ENCODE assay signal across 14 mouse cellular contexts in genomic region chr11:115623487-115624070, GRCm38 (mm10). TPM values are rescaled to one million over a fixed set of nuclear protein-coding genes. Genes with fewer than 3 reads are reported as not detected.
DNase-seq lines count a peak whose midpoint lies in the region; ATAC-seq and TF ChIP-seq lines count a peak whose summit lies in the region.
"Had no signal": no experiment of that assay in that cellular context is flagged by ENCODE, and none has a peak within 500 bp of the region (broad histone marks: within the 10 kb centered on the region; RNA-seq: fewer than 3 reads in every experiment).

No protein-coding gene starts in this region.

- DNase-seq in thymus, adult 2 months, result no peak
- DNase-seq in thymus, postnatal 14 days, result no peak
- DNase-seq in stomach, postnatal 0 days (ENCODE audit: low spot score), result no peak
- no peak for DNase-seq in forebrain, embryonic 11.5 days (ENCODE audit: low spot score)
- DNase-seq in left cerebral cortex, adult 18-20 months (ENCODE audit: low spot score in 2 of 2), result no peak
- DNase-seq: cerebellum, postnatal 36 days; gastrocnemius, postnatal 10 days; heart, postnatal 4 days had no signal

- no peaks in the 10 kb centered on the region for H3K9me3 ChIP-seq in intestine, postnatal 0 days (ENCODE audit: control insufficient read depth)
- no peaks in the 10 kb centered on the region for H3K9me3 ChIP-seq in intestine, embryonic 16.5 days (ENCODE audit: control insufficient read depth, low read length)
- no peaks in the 10 kb centered on the region for H3K9me3 ChIP-seq in stomach, postnatal 0 days (ENCODE audit: control insufficient read depth, low read length)
- no peaks in the 10 kb centered on the region for H3K9me3 ChIP-seq in forebrain, embryonic 11.5 days (ENCODE audit: control insufficient read depth, low read length)
- H3K9me3 ChIP-seq: limb, embryonic 10.5 days; neural tube, embryonic 13.5 days had no signal

- TF ChIP-seq EP300 in stomach, postnatal 0 days (optimal IDR thresholded peaks at IDR 0.05), result no peak

- WGBS in intestine, postnatal 0 days, result 74% methylated on average over 9 of the region's 9 CpGs
- WGBS in intestine, embryonic 16.5 days, result 77% methylated on average over 9 of the region's 9 CpGs
- 89% methylated on average over 9 of the region's 9 CpGs for WGBS in thymus, adult 2 months
- WGBS in stomach, postnatal 0 days, result 70% methylated on average over 9 of the region's 9 CpGs
- WGBS in forebrain, embryonic 11.5 days, result 79% methylated on average over 9 of the region's 9 CpGs

- H3K27me3 ChIP-seq in intestine, postnatal 0 days (replicated peaks; ENCODE audit: control insufficient read depth, insufficient read depth, low read length), result no peaks in the 10 kb centered on the region
- no peaks in the 10 kb centered on the region for H3K27me3 ChIP-seq in intestine, embryonic 16.5 days (replicated peaks; ENCODE audit: control insufficient read depth, insufficient read depth, low read length)
- no peaks in the 10 kb centered on the region for H3K27me3 ChIP-seq in thymus, adult 2 months (ENCODE audit: control insufficient read depth, insufficient read depth, low read length)
- H3K27me3 ChIP-seq in stomach, postnatal 0 days (ENCODE audit: control insufficient read depth, insufficient read depth, low read length), result no peaks in the 10 kb centered on the region
- no peaks in the 10 kb centered on the region for H3K27me3 ChIP-seq in forebrain, embryonic 11.5 days (ENCODE audit: control insufficient read depth, insufficient read depth, low read length)
- H3K27me3 ChIP-seq: neural tube, embryonic 13.5 days had no signal

- no peak overlapping the region for H3K27ac ChIP-seq in intestine, postnatal 0 days (ENCODE audit: low read depth, low read length)
- no peak overlapping the region for H3K27ac ChIP-seq in intestine, embryonic 16.5 days (ENCODE audit: low read length)
- no peak overlapping the region for H3K27ac ChIP-seq in thymus, adult 2 months (ENCODE audit: control insufficient read depth, insufficient read depth, low read length)
- H3K27ac ChIP-seq in brown adipose tissue, adult 24 weeks (replicated peaks; ENCODE audit: low read depth, low read length), result peak overlapping the region; percentile 89
- H3K27ac ChIP-seq in stomach, postnatal 0 days (replicated peaks), result no peak overlapping the region
- no peak overlapping the region for H3K27ac ChIP-seq in forebrain, embryonic 11.5 days (ENCODE audit: low read depth, low read length)
- H3K27ac ChIP-seq: limb, embryonic 10.5 days; neural tube, embryonic 13.5 days had no signal

- ATAC-seq in intestine, postnatal 0 days, result no peak
- no peak for ATAC-seq in intestine, embryonic 16.5 days
- ATAC-seq in stomach, postnatal 0 days (ENCODE audit: low FRiP score, low TSS enrichment), result no peak
- no peak for ATAC-seq in forebrain, embryonic 11.5 days (replicated peaks; ENCODE audit: low FRiP score)

- TF ChIP-seq CTCF in intestine, postnatal 0 days (IDR thresholded peaks at IDR 0.05; ENCODE audit: low read depth), result peak; percentile 70
- TF ChIP-seq CTCF in thymus, adult 2 months (IDR thresholded peaks at IDR 0.05; ENCODE audit: borderline replicate concordance, control insufficient read depth, extremely low read depth, insufficient read depth, low read length, poor library complexity), result 0 out of 2 replicates have a peak, but pooled peaks have one; percentile 8
- TF ChIP-seq CTCF in stomach, postnatal 0 days (IDR thresholded peaks at IDR 0.05; ENCODE audit: low read depth), result peak; percentile 73

- H3K9ac ChIP-seq in intestine, postnatal 0 days (ENCODE audit: low read depth, low read length), result no peak overlapping the region
- H3K9ac ChIP-seq in intestine, embryonic 16.5 days (ENCODE audit: low read depth, low read length), result no peak overlapping the region
- H3K9ac ChIP-seq in stomach, postnatal 0 days (ENCODE audit: low read length), result no peak overlapping the region
- H3K9ac ChIP-seq in forebrain, embryonic 11.5 days (ENCODE audit: low read length), result no peak overlapping the region
- H3K9ac ChIP-seq: neural tube, embryonic 13.5 days had no signal

- peaks cover 35% of the 10 kb centered on the region; the same call in 1 of the 2 replicates for H3K36me3 ChIP-seq in intestine, postnatal 0 days (ENCODE audit: control insufficient read depth, insufficient read depth)
- peaks cover 13% of the 10 kb centered on the region for H3K36me3 ChIP-seq in intestine, embryonic 16.5 days (ENCODE audit: control insufficient read depth, insufficient read depth, low read length)
- peaks cover 21% of the 10 kb centered on the region for H3K36me3 ChIP-seq in thymus, adult 2 months (ENCODE audit: control insufficient read depth, insufficient read depth, low read length)
- peaks cover 11% of the 10 kb centered on the region; the same call in 1 of the 2 replicates for H3K36me3 ChIP-seq in stomach, postnatal 0 days (ENCODE audit: control insufficient read depth, insufficient read depth, low read length)
- 0 out of 2 replicates have a peak, but pooled peaks cover 2% of the 10 kb centered on the region for H3K36me3 ChIP-seq in forebrain, embryonic 11.5 days (ENCODE audit: control insufficient read depth, insufficient read depth, low read length)

- no peak overlapping the region for H3K4me2 ChIP-seq in intestine, postnatal 0 days (replicated peaks; ENCODE audit: low read depth)
- no peak overlapping the region for H3K4me2 ChIP-seq in intestine, embryonic 16.5 days (ENCODE audit: low read depth, low read length)
- H3K4me2 ChIP-seq in stomach, postnatal 0 days (replicated peaks; ENCODE audit: low read depth), result no peak overlapping the region
- no peak overlapping the region for H3K4me2 ChIP-seq in forebrain, embryonic 11.5 days (ENCODE audit: low read depth, low read length, severe bottlenecking)
- H3K4me2 ChIP-seq: neural tube, embryonic 13.5 days had no signal

- TF ChIP-seq POLR2A in thymus, adult 2 months (IDR thresholded peaks at IDR 0.05; ENCODE audit: control insufficient read depth, extremely low read depth, insufficient read depth, low read length, poor library complexity), result no peak

- no peak overlapping the region for H3K4me3 ChIP-seq in intestine, postnatal 0 days (ENCODE audit: low read depth, low read length)
- no peak overlapping the region for H3K4me3 ChIP-seq in intestine, embryonic 16.5 days (ENCODE audit: low read length)
- H3K4me3 ChIP-seq in thymus, adult 2 months (ENCODE audit: control insufficient read depth, insufficient read depth, low read length), result no peak overlapping the region
- no peak overlapping the region for H3K4me3 ChIP-seq in brown adipose tissue, adult 24 weeks (ENCODE audit: insufficient read depth, low read depth, low read length)
- no peak overlapping the region for H3K4me3 ChIP-seq in stomach, postnatal 0 days (ENCODE audit: low read depth, low read length)
- H3K4me3 ChIP-seq in forebrain, embryonic 11.5 days (ENCODE audit: low read depth, low read length), result no peak overlapping the region
- H3K4me3 ChIP-seq: erythroblast, embryonic 14.5 days; limb, embryonic 10.5 days; neural tube, embryonic 13.5 days had no signal

- no peaks in the 10 kb centered on the region; the same call in 1 of the 2 replicates for H3K4me1 ChIP-seq in intestine, postnatal 0 days (replicated peaks; ENCODE audit: control insufficient read depth, insufficient read depth, low read length)
- H3K4me1 ChIP-seq in intestine, embryonic 16.5 days (ENCODE audit: control insufficient read depth, insufficient read depth, low read length), result peaks cover 2% of the 10 kb centered on the region; the same call in 1 of the 2 replicates
- peaks cover 3% of the 10 kb centered on the region; the same call in 1 of the 2 replicates for H3K4me1 ChIP-seq in thymus, adult 2 months (replicated peaks; ENCODE audit: control insufficient read depth, insufficient read depth, low read length)
- H3K4me1 ChIP-seq in brown adipose tissue, adult 24 weeks (ENCODE audit: control insufficient read depth, insufficient read depth, insufficient read length, low read length), result no peaks in the 10 kb centered on the region; the same call in 1 of the 2 replicates
- no peaks in the 10 kb centered on the region for H3K4me1 ChIP-seq in stomach, postnatal 0 days (replicated peaks; ENCODE audit: control insufficient read depth, insufficient read depth)
- no peaks in the 10 kb centered on the region for H3K4me1 ChIP-seq in forebrain, embryonic 11.5 days (replicated peaks; ENCODE audit: control insufficient read depth, insufficient read depth, low read length)

RNA-seq across cellular contexts. Expression of gene Slc25a19, which starts 4.5 kb away (rescaled TPM):
- 19.1 and 19.5 TPM in 2 replicates for polyA plus RNA-seq in intestine, postnatal 0 days (2015; fragmentation: Nextera tagmentation; extraction: Ambion mirVana)
- polyA plus RNA-seq in intestine, embryonic 16.5 days (2015; fragmentation: Nextera tagmentation; extraction: Ambion mirVana), result 30.3 and 31.3 TPM in 2 replicates
- polyA plus RNA-seq in thymus, adult 2 months (2012; rRNA removed), result 98.5 and 98.6 TPM in 2 replicates
- 392 and 520 TPM in 2 replicates for polyA plus RNA-seq in brown adipose tissue, adult 24 weeks (2012; ENCODE audit: insufficient read depth, insufficient read length, missing spikeins)
- polyA plus RNA-seq in stomach, postnatal 0 days (2015; fragmentation: Nextera tagmentation; extraction: Ambion mirVana), result 12.5 and 14.0 TPM in 2 replicates
- 26.4 and 27.7 TPM in 2 replicates for polyA plus RNA-seq in forebrain, embryonic 11.5 days (2014; fragmentation: Nextera tagmentation; extraction: Ambion mirVana)
- 10 to 100 TPM; 55.2 to 60.6 TPM for total RNA-seq in left cerebral cortex, adult 18-20 months (2021)

RNA-seq across cellular contexts. Expression of gene Mif4gd, which starts 10.8 kb away (rescaled TPM):
- 43.0 and 48.9 TPM in 2 replicates for polyA plus RNA-seq in intestine, postnatal 0 days (2015; fragmentation: Nextera tagmentation; extraction: Ambion mirVana)
- 33.5 and 34.5 TPM in 2 replicates for polyA plus RNA-seq in intestine, embryonic 16.5 days (2015; fragmentation: Nextera tagmentation; extraction: Ambion mirVana)
- polyA plus RNA-seq in thymus, adult 2 months (2012; rRNA removed), result 188 and 215 TPM in 2 replicates
- 120 and 127 TPM in 2 replicates for polyA plus RNA-seq in brown adipose tissue, adult 24 weeks (2012; ENCODE audit: insufficient read depth, insufficient read length, missing spikeins)
- 48.9 and 52.3 TPM in 2 replicates for polyA plus RNA-seq in stomach, postnatal 0 days (2015; fragmentation: Nextera tagmentation; extraction: Ambion mirVana)
- polyA plus RNA-seq in forebrain, embryonic 11.5 days (2014; fragmentation: Nextera tagmentation; extraction: Ambion mirVana), result 19.2 and 22.6 TPM in 2 replicates
- 10 to 100 TPM; 15.4 to 16.1 TPM for total RNA-seq in left cerebral cortex, adult 18-20 months (2021)

RNA-seq across cellular contexts. Expression of gene Gga3, which starts 19.7 kb away (rescaled TPM):
- 5.7 and 5.8 TPM in 2 replicates for polyA plus RNA-seq in intestine, postnatal 0 days (2015; fragmentation: Nextera tagmentation; extraction: Ambion mirVana)
- 16.8 and 18.8 TPM in 2 replicates for polyA plus RNA-seq in intestine, embryonic 16.5 days (2015; fragmentation: Nextera tagmentation; extraction: Ambion mirVana)
- 102 and 106 TPM in 2 replicates for polyA plus RNA-seq in thymus, adult 2 months (2012; rRNA removed)
- polyA plus RNA-seq in brown adipose tissue, adult 24 weeks (2012; ENCODE audit: insufficient read depth, insufficient read length, missing spikeins), result 4.2 and 6.5 TPM in 2 replicates
- polyA plus RNA-seq in stomach, postnatal 0 days (2015; fragmentation: Nextera tagmentation; extraction: Ambion mirVana), result 5.2 TPM in 2 replicates
- polyA plus RNA-seq in forebrain, embryonic 11.5 days (2014; fragmentation: Nextera tagmentation; extraction: Ambion mirVana), result 36.5 and 37.1 TPM in 2 replicates
- 10 to 100 TPM; 81.4 to 84.1 TPM for total RNA-seq in left cerebral cortex, adult 18-20 months (2021)

RNA-seq across cellular contexts. Expression of gene Mrps7, which starts 19.9 kb away (rescaled TPM):
- 51.6 and 52.2 TPM in 2 replicates for polyA plus RNA-seq in intestine, postnatal 0 days (2015; fragmentation: Nextera tagmentation; extraction: Ambion mirVana)
- polyA plus RNA-seq in intestine, embryonic 16.5 days (2015; fragmentation: Nextera tagmentation; extraction: Ambion mirVana), result 90.0 and 103 TPM in 2 replicates
- polyA plus RNA-seq in thymus, adult 2 months (2012; rRNA removed), result 24.5 and 25.0 TPM in 2 replicates
- 106 and 138 TPM in 2 replicates for polyA plus RNA-seq in brown adipose tissue, adult 24 weeks (2012; ENCODE audit: insufficient read depth, insufficient read length, missing spikeins)
- 52.6 and 58.4 TPM in 2 replicates for polyA plus RNA-seq in stomach, postnatal 0 days (2015; fragmentation: Nextera tagmentation; extraction: Ambion mirVana)
- 93.9 and 95.3 TPM in 2 replicates for polyA plus RNA-seq in forebrain, embryonic 11.5 days (2014; fragmentation: Nextera tagmentation; extraction: Ambion mirVana)
- total RNA-seq in left cerebral cortex, adult 18-20 months (2021), result 10 to 100 TPM; 52.8 to 54.1 TPM

RNA-seq across cellular contexts. Expression of gene Nup85, which starts 59.3 kb away (rescaled TPM):
- polyA plus RNA-seq in intestine, postnatal 0 days (2015; fragmentation: Nextera tagmentation; extraction: Ambion mirVana), result 30.4 and 31.5 TPM in 2 replicates
- 115 and 134 TPM in 2 replicates for polyA plus RNA-seq in intestine, embryonic 16.5 days (2015; fragmentation: Nextera tagmentation; extraction: Ambion mirVana)
- 114 and 136 TPM in 2 replicates for polyA plus RNA-seq in thymus, adult 2 months (2012; rRNA removed)
- polyA plus RNA-seq in brown adipose tissue, adult 24 weeks (2012; ENCODE audit: insufficient read depth, insufficient read length, missing spikeins), result 12.4 and 15.7 TPM in 2 replicates
- 44.6 and 47.2 TPM in 2 replicates for polyA plus RNA-seq in stomach, postnatal 0 days (2015; fragmentation: Nextera tagmentation; extraction: Ambion mirVana)
- polyA plus RNA-seq in forebrain, embryonic 11.5 days (2014; fragmentation: Nextera tagmentation; extraction: Ambion mirVana), result 236 and 245 TPM in 2 replicates
- total RNA-seq in left cerebral cortex, adult 18-20 months (2021), result 10 to 100 TPM; 44.2 to 49.3 TPM

Comparison
In these comparisons a context has a peak if more than half of its experiments do, and no peak if none do; other contexts are left out.
1. CTCF ChIP-seq: peak in every context shown above with its lines; median percentile 73 in stomach, postnatal 0 days; 70 in intestine, postnatal 0 days; 8 in thymus, adult 2 months.